Mouse (Mus musculus): ENCODE measurements at regions not wholly inside any gene's neighbourhood (a gene's known extent, or its start where the extent isn't known, plus 50 kb on each side); places are given as distances from the start of the nearest gene placed in this dataset.
"Not testable (repeated sequence)": the region's sequence is repeated elsewhere in the genome, so short reads cannot be mapped to it uniquely, and the experiment has no call there.

DNA sequence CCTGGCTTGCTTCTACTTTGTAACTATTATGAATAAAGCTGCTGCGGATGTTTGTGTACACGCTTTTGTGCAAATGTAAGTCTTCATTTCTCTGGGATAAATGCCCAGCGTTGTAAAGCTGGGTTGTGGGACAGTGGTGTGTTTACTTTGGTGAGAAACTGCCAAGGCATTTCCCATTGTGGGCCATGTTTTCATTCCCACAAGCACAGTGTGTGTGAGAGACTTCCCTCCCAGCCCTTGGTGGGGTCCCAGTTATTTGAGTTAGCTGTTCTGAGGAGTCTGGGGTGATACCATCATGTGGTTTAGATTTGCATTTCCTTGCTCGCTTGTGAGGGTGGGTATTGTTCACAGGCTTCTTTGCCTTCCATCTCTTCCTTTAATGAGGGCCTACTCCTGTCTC, 109.9 kb downstream of the Pmp22 start:
- Histone ChIP-seq H3K4me1 (replicated peaks; ENCODE audit: control insufficient read depth, insufficient read depth, low read length) (no peaks in the 10 kb centered on the region), H3K9me3 (ENCODE audit: control insufficient read depth, low read length) (no peaks in the 10 kb centered on the region), H3K27me3 (ENCODE audit: control insufficient read depth, insufficient read depth, low read length) (no peaks in the 10 kb centered on the region), H3K27ac (ENCODE audit: low read depth, low read length) (no peak overlapping the region), H3K4me3 (ENCODE audit: low read depth, low read length) (no peak overlapping the region), H3K9ac (ENCODE audit: low read depth, low read length) (no peak overlapping the region), H3K4me2 (replicated peaks; ENCODE audit: low read depth, low read length) (no peak overlapping the region), H3K36me3 (ENCODE audit: control insufficient read depth, insufficient read depth, low read length) (no peaks in the 10 kb centered on the region)
- 79% methylated on average over 4 of the region's 4 CpGs for WGBS
- DNase-seq (ENCODE audit: low spot score): no peak
- ATAC-seq (ENCODE audit: low FRiP score): no peak

DNA sequence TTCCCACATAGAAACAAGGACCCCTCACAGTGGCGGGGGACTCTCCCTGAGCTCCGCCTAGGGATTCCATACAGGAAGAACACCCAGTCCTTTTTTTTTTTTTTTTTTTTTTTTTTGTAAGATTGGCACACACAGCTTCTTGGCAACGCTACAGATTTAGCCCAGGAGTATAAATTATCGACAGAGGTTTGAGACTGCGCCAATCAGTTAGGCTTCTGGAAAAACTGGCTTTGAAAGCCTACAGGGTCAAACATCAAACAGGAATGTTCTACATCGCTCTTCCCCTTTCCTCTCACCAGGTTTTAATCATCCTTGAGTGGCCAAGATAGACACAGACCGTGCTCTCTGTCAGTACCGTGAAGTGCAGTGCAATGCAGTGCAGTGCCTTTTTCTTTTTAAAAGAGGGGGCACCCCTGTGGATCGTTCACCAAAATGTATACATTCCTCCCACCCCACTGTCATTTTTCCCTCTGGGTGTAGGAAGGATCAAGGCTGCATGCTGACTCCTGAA, 115.2 kb downstream of the Pmp22 start:
- H3K27me3 ChIP-seq (ENCODE audit: control insufficient read depth, insufficient read depth, low read length): no peaks in the 10 kb centered on the region; the same call in 1 of the 2 replicates
- DNase-seq (ENCODE audit: low spot score) (no peak), ATAC-seq (ENCODE audit: low FRiP score) (no peak)
- H3K27ac ChIP-seq (ENCODE audit: low read depth, low read length): no peak overlapping the region
- H3K36me3 ChIP-seq (ENCODE audit: control insufficient read depth, insufficient read depth, low read length): no peaks in the 10 kb centered on the region
- H3K9me3 ChIP-seq (ENCODE audit: control insufficient read depth, low read length): no peaks in the 10 kb centered on the region
- 74% methylated on average over 9 of the region's 9 CpGs for WGBS
- H3K4me3 ChIP-seq (ENCODE audit: low read depth, low read length): no peak overlapping the region
- no peak overlapping the region for H3K9ac ChIP-seq (ENCODE audit: low read depth, low read length)
- H3K4me1 ChIP-seq (replicated peaks; ENCODE audit: control insufficient read depth, insufficient read depth, low read length): peaks cover 4% of the 10 kb centered on the region; the same call in 1 of the 2 replicates
- no peak overlapping the region for H3K4me2 ChIP-seq (replicated peaks; ENCODE audit: low read depth, low read length)

DNA sequence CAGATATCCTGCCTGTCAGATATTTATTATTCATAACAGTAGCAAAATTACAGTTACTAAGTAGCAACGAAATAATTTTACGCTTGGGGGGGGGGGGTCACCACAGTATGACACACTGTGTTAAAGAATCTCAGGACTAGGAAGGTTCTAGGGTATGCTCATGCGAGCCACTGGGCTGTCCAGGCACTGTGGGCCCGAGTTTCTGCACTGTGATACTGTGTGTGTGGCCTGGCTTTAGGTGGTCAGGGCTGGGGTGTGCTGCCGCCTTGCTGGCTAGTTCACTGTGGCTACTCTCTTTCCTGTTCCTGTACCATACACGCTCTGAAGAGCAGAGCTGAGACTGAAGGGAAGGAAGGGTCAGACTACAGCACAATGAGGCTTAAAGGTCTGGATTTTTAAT, 116.3 kb downstream of the Pmp22 start:
- ATAC-seq (ENCODE audit: low FRiP score): no peak
- Histone ChIP-seq H3K27ac (ENCODE audit: low read depth, low read length) (no peak overlapping the region), H3K27me3 (ENCODE audit: control insufficient read depth, insufficient read depth, low read length) (no peaks in the 10 kb centered on the region; the same call in 1 of the 2 replicates), H3K9ac (ENCODE audit: low read depth, low read length) (no peak overlapping the region), H3K4me3 (ENCODE audit: low read depth, low read length) (no peak overlapping the region), H3K4me1 (replicated peaks; ENCODE audit: control insufficient read depth, insufficient read depth, low read length) (peaks cover 4% of the 10 kb centered on the region), H3K4me2 (replicated peaks; ENCODE audit: low read depth, low read length) (no peak overlapping the region), H3K36me3 (ENCODE audit: control insufficient read depth, insufficient read depth, low read length) (no peaks in the 10 kb centered on the region), H3K9me3 (ENCODE audit: control insufficient read depth, low read length) (no peaks in the 10 kb centered on the region)
- no peak for DNase-seq (ENCODE audit: low spot score)
- WGBS: 75% methylated on average over 6 of the region's 6 CpGs

DNA sequence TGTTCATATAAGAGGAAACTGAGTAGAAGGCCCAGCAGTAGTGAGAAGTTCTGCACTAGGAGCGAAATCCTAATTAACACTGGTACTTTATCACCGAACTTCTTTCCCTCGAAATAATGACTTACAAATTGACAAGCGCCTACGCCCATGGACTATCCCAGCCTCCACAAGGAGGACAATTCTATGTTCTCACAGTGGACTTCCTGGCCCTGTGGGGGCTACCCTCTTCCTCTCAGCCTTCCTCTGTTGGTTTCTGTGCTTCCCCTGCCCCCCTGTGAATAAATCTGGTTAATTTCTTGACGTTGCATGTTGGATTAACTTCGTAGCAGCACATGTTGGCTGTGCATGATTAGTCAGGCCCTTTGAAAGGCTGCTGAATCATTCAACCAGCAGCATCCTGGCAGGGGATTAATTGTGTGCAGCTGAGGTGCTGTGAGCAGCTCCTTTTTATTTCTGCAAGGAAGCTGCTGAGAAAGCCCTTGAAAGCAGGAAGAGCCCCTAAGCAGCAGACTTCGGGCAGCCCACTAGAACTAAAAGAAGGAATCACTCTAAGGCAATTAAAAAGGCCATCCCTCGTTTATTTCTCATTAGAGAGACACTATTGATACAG, 117.4 kb downstream of the Pmp22 start:
- Histone ChIP-seq H3K27me3 (ENCODE audit: control insufficient read depth, insufficient read depth, low read length) (no peaks in the 10 kb centered on the region; the same call in 1 of the 2 replicates), H3K36me3 (ENCODE audit: control insufficient read depth, insufficient read depth, low read length) (no peaks in the 10 kb centered on the region), H3K27ac (ENCODE audit: low read depth, low read length) (no peak overlapping the region), H3K4me2 (replicated peaks; ENCODE audit: low read depth, low read length) (no peak overlapping the region), H3K9ac (ENCODE audit: low read depth, low read length) (no peak overlapping the region), H3K4me3 (ENCODE audit: low read depth, low read length) (no peak overlapping the region), H3K4me1 (replicated peaks; ENCODE audit: control insufficient read depth, insufficient read depth, low read length) (peaks cover 4% of the 10 kb centered on the region), H3K9me3 (ENCODE audit: control insufficient read depth, low read length) (no peaks in the 10 kb centered on the region)
- peak; percentile 46 for DNase-seq (ENCODE audit: low spot score)
- no peak for ATAC-seq (ENCODE audit: low FRiP score)
- WGBS: 54% methylated on average over 9 of the region's 9 CpGs

DNA sequence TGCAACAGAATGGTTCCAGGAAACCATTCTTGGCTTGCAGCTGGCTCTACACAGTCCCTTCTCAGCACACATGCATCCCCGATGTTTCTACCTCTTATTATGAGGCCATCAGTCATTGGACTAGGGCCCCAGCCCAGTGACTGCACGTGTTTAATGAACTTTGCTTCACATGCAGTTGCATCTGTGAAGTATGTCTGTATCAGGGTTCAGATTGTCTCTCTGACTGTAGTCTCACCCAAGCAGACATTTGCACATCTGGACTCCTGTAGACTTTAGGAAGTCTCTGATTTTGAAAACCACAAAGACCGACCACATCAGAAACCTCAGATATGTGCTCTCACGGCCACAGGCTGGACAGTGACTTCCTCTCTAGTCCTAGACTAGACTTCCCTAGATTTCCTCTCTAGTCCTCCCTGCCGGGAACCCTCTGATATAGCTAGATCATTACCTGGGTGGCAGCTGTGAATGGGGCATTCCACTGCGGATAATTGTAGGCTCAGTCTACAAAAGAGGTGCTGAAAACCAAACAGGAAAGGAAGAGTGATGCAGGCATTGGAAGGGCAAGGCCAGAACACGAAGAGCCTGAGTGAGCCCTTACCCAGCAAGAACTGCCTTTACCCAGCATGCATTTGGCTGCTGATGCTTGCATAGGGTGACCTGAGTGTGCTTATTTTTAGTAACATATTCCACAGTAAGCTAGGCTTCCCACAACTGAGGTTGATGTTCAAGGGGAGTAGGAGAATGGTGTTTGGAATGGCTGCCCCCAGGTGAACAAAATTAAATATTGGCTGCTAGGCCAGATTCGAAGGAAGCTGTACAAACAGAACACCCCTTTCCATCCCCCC, 123.5 kb downstream of the Pmp22 start:
- no peak overlapping the region for H3K4me2 ChIP-seq (replicated peaks; ENCODE audit: low read depth, low read length)
- no peak overlapping the region for H3K4me3 ChIP-seq (ENCODE audit: low read depth, low read length)
- no peak for DNase-seq (ENCODE audit: low spot score)
- H3K9me3 ChIP-seq (ENCODE audit: control insufficient read depth, low read length): no peaks in the 10 kb centered on the region
- no peaks in the 10 kb centered on the region for H3K36me3 ChIP-seq (ENCODE audit: control insufficient read depth, insufficient read depth, low read length)
- H3K4me1 ChIP-seq (replicated peaks; ENCODE audit: control insufficient read depth, insufficient read depth, low read length): no peaks in the 10 kb centered on the region; the same call in 1 of the 2 replicates
- 75% methylated on average over 8 of the region's 8 CpGs for WGBS
- no peak for ATAC-seq (ENCODE audit: low FRiP score)
- no peak overlapping the region for H3K9ac ChIP-seq (ENCODE audit: low read depth, low read length)
- no peak overlapping the region for H3K27ac ChIP-seq (ENCODE audit: low read depth, low read length)
- H3K27me3 ChIP-seq (ENCODE audit: control insufficient read depth, insufficient read depth, low read length): no peaks in the 10 kb centered on the region

DNA sequence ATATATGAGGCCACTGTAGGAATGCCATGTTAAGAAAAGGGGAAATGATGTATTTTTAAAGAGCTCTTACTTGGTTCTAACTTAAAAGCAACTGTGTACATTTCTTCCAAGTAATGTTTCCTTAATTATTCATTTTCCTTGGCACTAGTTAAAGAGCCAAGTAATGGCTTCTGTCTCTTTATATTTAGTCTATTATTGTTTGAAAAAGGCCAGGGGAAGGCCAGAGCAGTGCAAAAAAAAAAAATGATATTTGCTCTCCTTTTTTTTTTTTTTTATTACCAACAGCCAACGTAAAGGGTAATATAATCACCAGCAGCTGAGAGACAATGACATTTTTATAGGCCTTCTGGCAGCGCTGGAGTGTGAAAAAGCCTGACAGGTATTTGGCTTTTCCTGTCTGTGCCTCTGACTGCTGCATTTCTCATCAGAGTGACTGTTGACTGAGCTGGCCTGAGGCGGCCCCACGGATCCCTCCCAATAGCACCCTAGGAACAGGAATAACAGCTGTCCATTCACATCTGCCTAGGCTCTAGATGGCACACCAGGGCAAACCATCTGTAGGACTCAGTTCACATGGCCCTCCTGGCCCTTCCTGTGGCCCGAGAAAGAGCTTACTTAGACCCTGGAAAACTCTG, 124.3 kb downstream of the Pmp22 start:
- H3K4me2 ChIP-seq (replicated peaks; ENCODE audit: low read depth, low read length): no peak overlapping the region
- no peaks in the 10 kb centered on the region for H3K9me3 ChIP-seq (ENCODE audit: control insufficient read depth, low read length)
- H3K4me1 ChIP-seq (replicated peaks; ENCODE audit: control insufficient read depth, insufficient read depth, low read length): no peaks in the 10 kb centered on the region; the same call in 1 of the 2 replicates
- H3K27ac ChIP-seq (ENCODE audit: low read depth, low read length): no peak overlapping the region
- H3K4me3 ChIP-seq (ENCODE audit: low read depth, low read length): no peak overlapping the region
- H3K27me3 ChIP-seq (ENCODE audit: control insufficient read depth, insufficient read depth, low read length): no peaks in the 10 kb centered on the region
- WGBS: 61% methylated on average over 5 of the region's 5 CpGs
- no peaks in the 10 kb centered on the region for H3K36me3 ChIP-seq (ENCODE audit: control insufficient read depth, insufficient read depth, low read length)
- no peak overlapping the region for H3K9ac ChIP-seq (ENCODE audit: low read depth, low read length)
- DNase-seq (ENCODE audit: low spot score): no peak
- no peak for ATAC-seq (ENCODE audit: low FRiP score)

DNA sequence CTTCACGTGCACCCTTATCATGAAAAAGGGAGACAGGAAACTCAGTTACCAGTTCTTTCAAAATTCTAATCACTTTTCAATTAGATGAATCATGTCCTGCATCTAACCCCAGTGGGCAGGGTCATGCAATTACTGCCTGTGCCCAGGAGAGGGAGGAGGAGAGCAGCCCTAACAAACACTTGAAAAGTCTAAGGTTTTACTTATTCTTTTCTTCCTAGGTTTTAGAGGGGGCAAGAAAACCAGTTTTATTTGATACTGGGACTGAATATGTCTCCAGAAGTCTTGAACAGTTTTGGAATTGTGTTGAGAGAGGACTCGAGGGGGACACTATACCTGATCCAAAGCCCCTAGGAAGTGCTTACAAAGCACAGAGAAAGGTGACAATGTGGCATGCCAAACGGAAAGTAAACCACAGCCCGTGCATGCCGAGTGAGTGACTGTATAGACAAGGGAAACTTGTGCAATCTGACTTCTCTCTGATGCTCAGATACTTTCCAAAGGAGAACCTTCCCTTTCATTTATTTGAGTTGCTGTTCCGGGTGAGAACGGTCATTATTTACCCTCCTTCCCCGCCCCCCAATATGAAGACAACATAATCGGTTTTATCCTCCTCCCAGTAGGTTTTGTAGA, 135.8 kb downstream of the Pmp22 start:
- DNase-seq (ENCODE audit: low spot score) (peak; percentile 36), ATAC-seq (ENCODE audit: low FRiP score) (no peak)
- no peaks in the 10 kb centered on the region for H3K27me3 ChIP-seq (ENCODE audit: control insufficient read depth, insufficient read depth, low read length)
- H3K4me3 ChIP-seq (ENCODE audit: low read depth, low read length): no peak overlapping the region
- H3K27ac ChIP-seq (ENCODE audit: low read depth, low read length): no peak overlapping the region
- no peaks in the 10 kb centered on the region for H3K4me1 ChIP-seq (replicated peaks; ENCODE audit: control insufficient read depth, insufficient read depth, low read length)
- WGBS: 58% methylated on average over 9 of the region's 9 CpGs
- H3K36me3 ChIP-seq (ENCODE audit: control insufficient read depth, insufficient read depth, low read length): no peaks in the 10 kb centered on the region
- H3K9ac ChIP-seq (ENCODE audit: low read depth, low read length): no peak overlapping the region
- H3K4me2 ChIP-seq (replicated peaks; ENCODE audit: low read depth, low read length): no peak overlapping the region
- no peaks in the 10 kb centered on the region for H3K9me3 ChIP-seq (ENCODE audit: control insufficient read depth, low read length)

DNA sequence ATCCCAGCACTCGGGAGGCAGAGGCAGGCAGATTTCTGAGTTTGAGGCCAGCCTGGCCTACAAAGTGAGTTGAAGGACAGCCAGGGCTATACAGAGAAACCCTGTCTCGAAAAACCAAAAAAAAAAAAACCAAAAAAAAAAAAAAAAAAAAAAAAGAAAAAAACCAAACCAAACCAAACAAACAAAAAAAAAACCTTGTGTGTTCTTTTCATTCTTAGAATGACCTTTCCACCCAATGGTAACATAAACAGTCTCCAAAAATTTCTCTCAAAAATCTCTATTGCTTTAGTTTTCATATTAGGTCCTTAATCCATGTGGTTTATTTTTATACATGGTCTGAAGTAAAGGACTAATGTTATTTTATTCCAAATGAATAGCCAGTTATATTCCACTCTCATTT, 137.5 kb downstream of the Pmp22 start:
- not testable (repeated sequence) for DNase-seq (ENCODE audit: low spot score); H3K4me2 ChIP-seq (replicated peaks; ENCODE audit: low read depth, low read length)
- 67% methylated on average over 2 of the region's 2 CpGs for WGBS

More for the DNA sequence above, 137.5 kb downstream of the Pmp22 start:
- H3K36me3 ChIP-seq (ENCODE audit: control insufficient read depth, insufficient read depth, low read length); H3K27ac ChIP-seq (ENCODE audit: low read depth, low read length); H3K4me3 ChIP-seq (ENCODE audit: low read depth, low read length); H3K27me3 ChIP-seq (ENCODE audit: control insufficient read depth, insufficient read depth, low read length); ATAC-seq (ENCODE audit: low FRiP score); H3K9me3 ChIP-seq (ENCODE audit: control insufficient read depth, low read length); H3K4me1 ChIP-seq (replicated peaks; ENCODE audit: control insufficient read depth, insufficient read depth, low read length); H3K9ac ChIP-seq (ENCODE audit: low read depth, low read length): not testable (repeated sequence)
